Mouse (Mus musculus) cerebellum, postnatal 25 days (tissue): ENCODE measurements around the gene Rtn2.

Experiments
- DNase-seq, 2 experiments: peaks; one replicate each; pipeline ENCODE4 v3.0.0; 2021; ENCODE audit warnings: mixed read lengths in 2 of 2

The Rtn2 gene

GRCm38 (mm10) chr7:19282385-19282784, at the start of gene Rtn2:
Gene Rtn2 (plus strand): TSS chr7:19282624.
- peak; percentile 91 to 96 for DNase-seq

- DNase-seq, result no peak
These were observed 47.8 kb upstream of the Rtn2 start for GRCm38 (mm10) chr7:19234652-19235051.

GRCm38 (mm10) chr7:19235092-19235671, 47.2 kb upstream of the Rtn2 start:
- DNase-seq, result no peak

- DNase-seq, result peak in 1 of 2 experiments; percentile 57
These were observed 46.0 kb upstream of the Rtn2 start for GRCm38 (mm10) chr7:19236411-19236810.

GRCm38 (mm10) chr7:19238344-19238743, 44.1 kb upstream of the Rtn2 start:
- no peak for DNase-seq

GRCm38 (mm10) chr7:19239423-19239822, 43.0 kb upstream of the Rtn2 start:
- peak; percentile 95 to 96 for DNase-seq

- no peak for DNase-seq
These were observed 42.4 kb upstream of the Rtn2 start for GRCm38 (mm10) chr7:19239986-19240385.

GRCm38 (mm10) chr7:19240905-19241463, 41.4 kb upstream of the Rtn2 start:
- peak in 1 of 2 experiments; percentile 48 for DNase-seq

GRCm38 (mm10) chr7:19242005-19242404, 40.4 kb upstream of the Rtn2 start:
- DNase-seq, result no peak

GRCm38 (mm10) chr7:19243858-19244257, 38.6 kb upstream of the Rtn2 start:
- peak in 1 of 2 experiments; percentile 52 for DNase-seq

- DNase-seq, result no peak
These were observed 37.3 kb upstream of the Rtn2 start for GRCm38 (mm10) chr7:19245083-19245482.

GRCm38 (mm10) chr7:19246855-19247254, 35.6 kb upstream of the Rtn2 start:
- no peak for DNase-seq

- no peak for DNase-seq
These were observed 34.9 kb upstream of the Rtn2 start for GRCm38 (mm10) chr7:19247511-19247910.

- no peak for DNase-seq
These were observed 30.3 kb upstream of the Rtn2 start for GRCm38 (mm10) chr7:19252078-19252477.

GRCm38 (mm10) chr7:19253437-19253836, 29.0 kb upstream of the Rtn2 start:
- DNase-seq, result no peak

GRCm38 (mm10) chr7:19255395-19255794, 27.0 kb upstream of the Rtn2 start:
- DNase-seq, result no peak

GRCm38 (mm10) chr7:19256567-19256966, 25.9 kb upstream of the Rtn2 start:
- DNase-seq, result no peak

- no peak for DNase-seq
These were observed 24.9 kb upstream of the Rtn2 start for GRCm38 (mm10) chr7:19257390-19258022.

- peak; percentile 47 to 62 for DNase-seq
These were observed 24.1 kb upstream of the Rtn2 start for GRCm38 (mm10) chr7:19258336-19258735.

GRCm38 (mm10) chr7:19265147-19265546, 17.3 kb upstream of the Rtn2 start:
- peak; percentile 70 to 74 for DNase-seq

GRCm38 (mm10) chr7:19265928-19266822, 16.2 kb upstream of the Rtn2 start:
- peak; percentile 49 to 69 for DNase-seq

- DNase-seq, result no peak
These were observed 15.4 kb upstream of the Rtn2 start for GRCm38 (mm10) chr7:19267051-19267450.

- no peak for DNase-seq
These were observed 13.3 kb upstream of the Rtn2 start for GRCm38 (mm10) chr7:19268993-19269681.
